Mouse (Mus musculus): Measurements from ENCODE around the gene Rec114.

- TF ChIP-seq POLR2A (IDR thresholded peaks at IDR 0.05; ENCODE audit: extremely low read depth, insufficient read depth, low read length) (no peak), CTCF (IDR thresholded peaks at IDR 0.05; ENCODE audit: low read depth, low read length) (no peak)
Observed at GRCm38 (mm10) chr9:58758754-58759153, 15.0 kb upstream of the Rec114 start.
